Mouse (Mus musculus): ENCODE results near the gene Mef2b. TPM values are rescaled to one million over a fixed set of nuclear protein-coding genes. Genes with fewer than 3 reads are reported as not detected.

The Mef2b gene
- total and polyA plus RNA-seq, 3 experiments = 60.1 to 232 (median 168) TPM

DNA sequence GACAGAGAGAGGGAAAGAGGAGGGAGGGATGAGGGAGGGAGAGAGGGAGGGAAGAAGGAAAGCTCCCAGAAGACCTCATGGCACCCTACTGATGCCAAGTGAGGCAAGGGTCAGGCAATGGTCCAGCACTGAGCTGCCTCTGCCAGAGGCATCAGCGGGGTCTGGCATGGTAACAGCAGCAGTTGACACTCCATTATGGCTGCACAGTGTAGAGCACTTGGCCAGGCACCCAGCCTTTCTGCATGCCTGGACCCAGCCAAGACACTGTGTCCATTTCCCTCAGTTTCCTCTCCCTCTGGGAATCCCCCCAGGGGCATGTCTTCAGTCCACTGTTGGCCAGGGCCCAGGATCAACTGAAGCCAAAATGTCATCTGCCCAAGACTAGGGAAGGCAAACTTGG lies 77.1 kb downstream of the Mef2b start:
- Histone ChIP-seq H3K4me2 (ENCODE audit: insufficient read depth, low read depth, poor library complexity, severe bottlenecking) (no peak overlapping the region), H3K9ac (ENCODE audit: insufficient read depth, low read depth) (no peak overlapping the region), H3K27ac (ENCODE audit: insufficient read depth, low read depth) (no peak overlapping the region), H3K4me3 (replicated peaks in 1 of 3; ENCODE audit: low read depth in 2 of 3, low read length in 2 of 3, poor library complexity in 1 of 3) (no peak overlapping the region), H3K4me1 (ENCODE audit: control insufficient read depth in 1 of 2, insufficient read depth in 2 of 2) (peaks cover 9 to 33% of the 10 kb centered on the region in 2 experiments), H3K36me3 (replicated peaks in 1 of 2; ENCODE audit: control insufficient read depth in 1 of 2, insufficient read depth in 1 of 2, low read length in 1 of 2) (peaks cover 0 to 15% of the 10 kb centered on the region in 2 experiments), H3K27me3 (replicated peaks) (no peaks in the 10 kb centered on the region), H3K9me3 (replicated peaks; ENCODE audit: low read length) (no peaks in the 10 kb centered on the region), H3K79me2 (replicated peaks; ENCODE audit: control insufficient read depth, extremely low read depth, insufficient read depth, poor library complexity, severe bottlenecking) (no peaks in the 10 kb centered on the region)
- dilution Hi-C loops (cut with MboI; ENCODE audit: extremely low pct_ligation_motif_present, extremely low pct_unique_long_range_greater_than_20kb, low sequenced_read_pairs) (no loop called here), in situ Hi-C loops (cut with MboI; ENCODE audit: low pct_ligation_motif_present, low pct_unique_long_range_greater_than_20kb, low sequenced_read_pairs) (no loop called here)
- no peak for DNase-seq (ENCODE audit: extremely low read depth)
- TF ChIP-seq ZNF384 (IDR thresholded peaks at IDR 0.05; ENCODE audit: low read depth, low read length) = no peak

Other genes starting within 250 kb of the Mef2b start
Only the 20 nearest of the 23 such genes appear.
- 70.8 and 73.2 TPM in 2 replicates for gene Gatad2a, start 143.3 kb upstream of the Mef2b start, total RNA-seq (2012; rRNA removed)
- 31.5 and 35.7 TPM in 2 replicates for gene Gatad2a, start 143.3 kb upstream of the Mef2b start, total RNA-seq (2014; rRNA removed)
- gene Gatad2a, start 143.3 kb upstream of the Mef2b start, polyA plus RNA-seq (2012; ENCODE audit: insufficient read length, low read depth) = 95.1 and 122 TPM in 2 replicates
- 37.2 and 38.4 TPM in 2 replicates for gene Mau2, start 97.0 kb upstream of the Mef2b start, total RNA-seq (2012; rRNA removed)
- gene Mau2, start 97.0 kb upstream of the Mef2b start, total RNA-seq (2014; rRNA removed) = 24.4 and 25.5 TPM in 2 replicates
- 15.7 and 19.5 TPM in 2 replicates for gene Mau2, start 97.0 kb upstream of the Mef2b start, polyA plus RNA-seq (2012; ENCODE audit: insufficient read length, low read depth)
- gene Sugp1, start 96.9 kb upstream of the Mef2b start, total RNA-seq (2012; rRNA removed) = 21.8 and 24.0 TPM in 2 replicates
- gene Sugp1, start 96.9 kb upstream of the Mef2b start, total RNA-seq (2014; rRNA removed) = 5.0 and 5.3 TPM in 2 replicates
- gene Sugp1, start 96.9 kb upstream of the Mef2b start, polyA plus RNA-seq (2012; ENCODE audit: insufficient read length, low read depth) = 43.9 and 44.2 TPM in 2 replicates
- gene Tm6sf2, start 66.8 kb upstream of the Mef2b start, total RNA-seq (2012; rRNA removed) = 1.9 and 2.4 TPM in 2 replicates
- gene Tm6sf2, start 66.8 kb upstream of the Mef2b start, total RNA-seq (2014; rRNA removed) = 0.22 and 0.40 TPM in 2 replicates
- gene Tm6sf2, start 66.8 kb upstream of the Mef2b start, polyA plus RNA-seq (2012; ENCODE audit: insufficient read length, low read depth) = 1.8 and 2.6 TPM in 2 replicates
- gene Hapln4, start 56.3 kb upstream of the Mef2b start, total RNA-seq (2012; rRNA removed) = 0.29 and 0.30 TPM in 2 replicates
- gene Hapln4, start 56.3 kb upstream of the Mef2b start, total RNA-seq (2014; rRNA removed) = 0.07 and 0.08 TPM in 2 replicates
- 0.20 and 0.30 TPM in 2 replicates for gene Hapln4, start 56.3 kb upstream of the Mef2b start, polyA plus RNA-seq (2012; ENCODE audit: insufficient read length, low read depth)
- 2.1 and 2.6 TPM in 2 replicates for gene Ncan, start 18.8 kb upstream of the Mef2b start, total RNA-seq (2012; rRNA removed)
- 3.5 and 3.9 TPM in 2 replicates for gene Ncan, start 18.8 kb upstream of the Mef2b start, total RNA-seq (2014; rRNA removed)
- 5.3 and 6.0 TPM in 2 replicates for gene Ncan, start 18.8 kb upstream of the Mef2b start, polyA plus RNA-seq (2012; ENCODE audit: insufficient read length, low read depth)
- gene Nr2c2ap, start 8.4 kb upstream of the Mef2b start, total RNA-seq (2012; rRNA removed) = 22.7 and 27.4 TPM in 2 replicates
- 15.6 and 16.4 TPM in 2 replicates for gene Nr2c2ap, start 8.4 kb upstream of the Mef2b start, total RNA-seq (2014; rRNA removed)
- gene Nr2c2ap, start 8.4 kb upstream of the Mef2b start, polyA plus RNA-seq (2012; ENCODE audit: insufficient read length, low read depth) = 61.3 and 71.3 TPM in 2 replicates
- 13.8 and 17.2 TPM in 2 replicates for gene Rfxank, start 557 bp upstream of the Mef2b start, total RNA-seq (2012; rRNA removed)
- gene Rfxank, start 557 bp upstream of the Mef2b start, total RNA-seq (2014; rRNA removed) = 10.5 and 13.4 TPM in 2 replicates
- 9.5 and 12.3 TPM in 2 replicates for gene Rfxank, start 557 bp upstream of the Mef2b start, polyA plus RNA-seq (2012; ENCODE audit: insufficient read length, low read depth)
- 56.4 and 63.9 TPM in 2 replicates for gene Borcs8, start 212 bp upstream of the Mef2b start, total RNA-seq (2012; rRNA removed)
- gene Borcs8, start 212 bp upstream of the Mef2b start, total RNA-seq (2014; rRNA removed) = 22.2 and 28.7 TPM in 2 replicates
- 44.0 and 45.8 TPM in 2 replicates for gene Borcs8, start 212 bp upstream of the Mef2b start, polyA plus RNA-seq (2012; ENCODE audit: insufficient read length, low read depth)
- gene Tmem161a, start 32.6 kb downstream of the Mef2b start, total RNA-seq (2012; rRNA removed) = 54.2 and 65.0 TPM in 2 replicates
- gene Tmem161a, start 32.6 kb downstream of the Mef2b start, total RNA-seq (2014; rRNA removed) = 68.2 and 73.6 TPM in 2 replicates
- gene Tmem161a, start 32.6 kb downstream of the Mef2b start, polyA plus RNA-seq (2012; ENCODE audit: insufficient read length, low read depth) = 42.3 and 48.5 TPM in 2 replicates
- 2.5 and 3.0 TPM in 2 replicates for gene Slc25a42, start 72.6 kb downstream of the Mef2b start, total RNA-seq (2012; rRNA removed)
- gene Slc25a42, start 72.6 kb downstream of the Mef2b start, total RNA-seq (2014; rRNA removed) = 0.63 and 0.80 TPM in 2 replicates
- gene Slc25a42, start 72.6 kb downstream of the Mef2b start, polyA plus RNA-seq (2012; ENCODE audit: insufficient read length, low read depth) = 2.9 and 3.4 TPM in 2 replicates
- 22.4 and 23.6 TPM in 2 replicates for gene Sugp2, start 94.5 kb downstream of the Mef2b start, total RNA-seq (2012; rRNA removed)
- 9.4 and 10.0 TPM in 2 replicates for gene Sugp2, start 94.5 kb downstream of the Mef2b start, total RNA-seq (2014; rRNA removed)
- 20.1 and 21.4 TPM in 2 replicates for gene Sugp2, start 94.5 kb downstream of the Mef2b start, polyA plus RNA-seq (2012; ENCODE audit: insufficient read length, low read depth)
- 31.1 and 39.2 TPM in 2 replicates for gene Armc6, start 94.8 kb downstream of the Mef2b start, total RNA-seq (2012; rRNA removed)
- gene Armc6, start 94.8 kb downstream of the Mef2b start, total RNA-seq (2014; rRNA removed) = 21.6 and 23.7 TPM in 2 replicates
- gene Armc6, start 94.8 kb downstream of the Mef2b start, polyA plus RNA-seq (2012; ENCODE audit: insufficient read length, low read depth) = 20.0 and 20.7 TPM in 2 replicates
- 12.5 and 14.0 TPM in 2 replicates for gene Homer3, start 143.1 kb downstream of the Mef2b start, total RNA-seq (2012; rRNA removed)
- gene Homer3, start 143.1 kb downstream of the Mef2b start, total RNA-seq (2014; rRNA removed) = 7.5 and 9.0 TPM in 2 replicates
- gene Homer3, start 143.1 kb downstream of the Mef2b start, polyA plus RNA-seq (2012; ENCODE audit: insufficient read length, low read depth) = 11.8 TPM in 2 replicates
- gene Ddx49, start 162.8 kb downstream of the Mef2b start, total RNA-seq (2012; rRNA removed) = 76.6 and 77.3 TPM in 2 replicates
- 58.9 and 64.9 TPM in 2 replicates for gene Ddx49, start 162.8 kb downstream of the Mef2b start, total RNA-seq (2014; rRNA removed)
- 98.4 and 129 TPM in 2 replicates for gene Ddx49, start 162.8 kb downstream of the Mef2b start, polyA plus RNA-seq (2012; ENCODE audit: insufficient read length, low read depth)
- gene Cope, start 162.8 kb downstream of the Mef2b start, total RNA-seq (2012; rRNA removed) = 204 and 243 TPM in 2 replicates
- gene Cope, start 162.8 kb downstream of the Mef2b start, total RNA-seq (2014; rRNA removed) = 134 and 139 TPM in 2 replicates
- gene Cope, start 162.8 kb downstream of the Mef2b start, polyA plus RNA-seq (2012; ENCODE audit: insufficient read length, low read depth) = 148 and 191 TPM in 2 replicates
- 0.13 TPM in 1 of 2 replicates, not detected in the other for gene Cers1, start 176.1 kb downstream of the Mef2b start, total RNA-seq (2012; rRNA removed)
- not detected in 2 replicates for gene Cers1, start 176.1 kb downstream of the Mef2b start, total RNA-seq (2014; rRNA removed)
- gene Cers1, start 176.1 kb downstream of the Mef2b start, polyA plus RNA-seq (2012; ENCODE audit: insufficient read length, low read depth) = not detected in 2 replicates
- 0.08 and 0.17 TPM in 2 replicates for gene Gdf1, start 190.1 kb downstream of the Mef2b start, total RNA-seq (2012; rRNA removed)
- gene Gdf1, start 190.1 kb downstream of the Mef2b start, total RNA-seq (2014; rRNA removed) = not detected in 2 replicates
- 0.26 TPM in 1 of 2 replicates, not detected in the other for gene Gdf1, start 190.1 kb downstream of the Mef2b start, polyA plus RNA-seq (2012; ENCODE audit: insufficient read length, low read depth)
- 39.6 and 45.7 TPM in 2 replicates for gene Upf1, start 213.6 kb downstream of the Mef2b start, total RNA-seq (2012; rRNA removed)
- gene Upf1, start 213.6 kb downstream of the Mef2b start, total RNA-seq (2014; rRNA removed) = 27.0 and 31.1 TPM in 2 replicates
- 42.4 and 44.4 TPM in 2 replicates for gene Upf1, start 213.6 kb downstream of the Mef2b start, polyA plus RNA-seq (2012; ENCODE audit: insufficient read length, low read depth)
- 0.08 and 0.13 TPM in 2 replicates for gene Comp, start 233.8 kb downstream of the Mef2b start, total RNA-seq (2012; rRNA removed)
- not detected in 2 replicates for gene Comp, start 233.8 kb downstream of the Mef2b start, total RNA-seq (2014; rRNA removed)
- 0.16 TPM in 1 of 2 replicates, not detected in the other for gene Comp, start 233.8 kb downstream of the Mef2b start, polyA plus RNA-seq (2012; ENCODE audit: insufficient read length, low read depth)